Mouse (Mus musculus): Measurements from ENCODE around the gene Birc5. TPM values are rescaled to one million over a fixed set of nuclear protein-coding genes. Genes with fewer than 3 reads are reported as not detected.

Gene Birc5
- polyA plus RNA-seq, 1 experiment from 2014 or later, result 369 TPM

Other genes starting within 250 kb of the Birc5 start
- 20.0 and 22.6 TPM in 2 replicates for gene Tnrc6c, start 195.0 kb upstream of the Birc5 start, polyA plus RNA-seq (2016; fragmentation: Nextera tagmentation; extraction: Ambion mirVana)
- gene Tmc8, start 67.2 kb upstream of the Birc5 start, polyA plus RNA-seq (2016; fragmentation: Nextera tagmentation; extraction: Ambion mirVana), result 0.53 and 1.2 TPM in 2 replicates
- 20.3 and 22.4 TPM in 2 replicates for gene Tmc6, start 67.1 kb upstream of the Birc5 start, polyA plus RNA-seq (2016; fragmentation: Nextera tagmentation; extraction: Ambion mirVana)
- 0.26 and 0.33 TPM in 2 replicates for gene 6030468B19Rik, start 51.6 kb upstream of the Birc5 start, polyA plus RNA-seq (2016; fragmentation: Nextera tagmentation; extraction: Ambion mirVana)
- gene Gm20708, start 39.6 kb upstream of the Birc5 start, polyA plus RNA-seq (2016; fragmentation: Nextera tagmentation; extraction: Ambion mirVana), result 0.36 and 0.58 TPM in 2 replicates
- 27.6 and 28.8 TPM in 2 replicates for gene Syngr2, start 39.6 kb upstream of the Birc5 start, polyA plus RNA-seq (2016; fragmentation: Nextera tagmentation; extraction: Ambion mirVana)
- gene Afmid, start 23.3 kb upstream of the Birc5 start, polyA plus RNA-seq (2016; fragmentation: Nextera tagmentation; extraction: Ambion mirVana), result 3.5 and 4.2 TPM in 2 replicates
- gene Tk1, start 23.2 kb upstream of the Birc5 start, polyA plus RNA-seq (2016; fragmentation: Nextera tagmentation; extraction: Ambion mirVana), result 136 and 143 TPM in 2 replicates
- not detected in 2 replicates for gene Tmem235, start 11.5 kb downstream of the Birc5 start, polyA plus RNA-seq (2016; fragmentation: Nextera tagmentation; extraction: Ambion mirVana)
- 1.9 and 2.3 TPM in 2 replicates for gene Tha1, start 24.2 kb downstream of the Birc5 start, polyA plus RNA-seq (2016; fragmentation: Nextera tagmentation; extraction: Ambion mirVana)
- 14.9 and 16.4 TPM in 2 replicates for gene Socs3, start 120.8 kb downstream of the Birc5 start, polyA plus RNA-seq (2016; fragmentation: Nextera tagmentation; extraction: Ambion mirVana)
- gene Pgs1, start 137.0 kb downstream of the Birc5 start, polyA plus RNA-seq (2016; fragmentation: Nextera tagmentation; extraction: Ambion mirVana), result 40.7 and 43.1 TPM in 2 replicates

Measured in limb, embryonic 12.5 days (tissue).